Mouse (Mus musculus): ENCODE results near the gene Nmnat2. TPM values are rescaled to one million over a fixed set of nuclear protein-coding genes. Genes with fewer than 3 reads are reported as not detected.

The Nmnat2 gene
- polyA plus RNA-seq, 1 experiment from 2014 or later, result 99.6 TPM

DNA sequence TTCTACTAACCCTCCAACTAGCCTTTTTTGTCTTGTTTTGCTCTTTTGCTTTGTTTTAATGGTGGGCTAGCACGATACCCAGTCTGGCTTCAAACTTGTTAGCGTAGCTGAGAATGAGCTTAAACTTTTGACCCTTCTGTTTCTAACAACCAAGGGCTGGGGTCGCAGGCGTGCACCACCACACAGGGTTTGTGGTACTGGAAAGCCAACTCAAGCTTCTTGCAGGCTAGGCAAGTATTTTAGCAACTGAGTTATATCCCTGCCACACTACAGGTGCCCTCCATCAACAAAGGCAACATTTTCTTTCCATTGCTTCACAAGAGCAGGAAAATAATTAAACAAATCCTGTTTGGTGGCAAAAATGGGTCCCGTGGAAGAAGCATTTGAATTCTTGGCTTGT, 18.6 kb downstream of the Nmnat2 start:
- 0 out of 2 replicates have a peak, but pooled peaks have one; percentile 2 for ATAC-seq (ENCODE audit: low read depth)
- H3K27me3 ChIP-seq (ENCODE audit: control insufficient read depth, insufficient read depth, low read length), result no peaks in the 10 kb centered on the region
- peak overlapping the region; percentile 34; the same call in 1 of the 2 replicates for H3K27ac ChIP-seq (ENCODE audit: low read depth, low read length)

GRCm38 (mm10) chr1:152973861-152974260, 19.1 kb downstream of the Nmnat2 start:
- H3K36me3 ChIP-seq (ENCODE audit: control insufficient read depth, insufficient read depth, low read length), result no peaks in the 10 kb centered on the region
- no peaks in the 10 kb centered on the region for H3K27me3 ChIP-seq (ENCODE audit: control insufficient read depth, insufficient read depth, low read length)
- ATAC-seq (ENCODE audit: low read depth), result no peak
- H3K27ac ChIP-seq (ENCODE audit: low read depth, low read length), result no peak overlapping the region
- H3K4me2 ChIP-seq (ENCODE audit: low read depth, low read length), result no peak overlapping the region
- H3K4me1 ChIP-seq (ENCODE audit: control insufficient read depth, insufficient read depth, low read length), result peaks cover 17% of the 10 kb centered on the region; the same call in 1 of the 2 replicates
- no peak overlapping the region for H3K4me3 ChIP-seq (ENCODE audit: low read depth, low read length)
- WGBS, result 10% methylated on average over 4 of the region's 4 CpGs
- H3K9me3 ChIP-seq (ENCODE audit: control insufficient read depth, low read length), result no peaks in the 10 kb centered on the region
- no peak overlapping the region for H3K9ac ChIP-seq (replicated peaks; ENCODE audit: low read depth, low read length)

More for the DNA sequence above, 18.6 kb downstream of the Nmnat2 start:
- Histone ChIP-seq H3K4me3 (ENCODE audit: low read depth, low read length) (no peak overlapping the region), H3K4me1 (ENCODE audit: control insufficient read depth, insufficient read depth, low read length) (peaks cover 17% of the 10 kb centered on the region; the same call in 1 of the 2 replicates), H3K9ac (replicated peaks; ENCODE audit: low read depth, low read length) (no peak overlapping the region), H3K36me3 (ENCODE audit: control insufficient read depth, insufficient read depth, low read length) (no peaks in the 10 kb centered on the region), H3K9me3 (ENCODE audit: control insufficient read depth, low read length) (no peaks in the 10 kb centered on the region), H3K4me2 (ENCODE audit: low read depth, low read length) (no peak overlapping the region)
- WGBS, result 13% methylated on average over 5 of the region's 5 CpGs

- 73% methylated on average over 3 of the region's 3 CpGs for WGBS
- no peak for ATAC-seq (ENCODE audit: low read depth)
- Histone ChIP-seq H3K4me3 (ENCODE audit: low read depth, low read length) (no peak overlapping the region), H3K36me3 (ENCODE audit: control insufficient read depth, insufficient read depth, low read length) (no peaks in the 10 kb centered on the region), H3K9me3 (ENCODE audit: control insufficient read depth, low read length) (no peaks in the 10 kb centered on the region), H3K4me1 (ENCODE audit: control insufficient read depth, insufficient read depth, low read length) (peaks cover 17% of the 10 kb centered on the region; the same call in 1 of the 2 replicates), H3K4me2 (ENCODE audit: low read depth, low read length) (no peak overlapping the region), H3K27me3 (ENCODE audit: control insufficient read depth, insufficient read depth, low read length) (no peaks in the 10 kb centered on the region), H3K27ac (ENCODE audit: low read depth, low read length) (no peak overlapping the region), H3K9ac (replicated peaks; ENCODE audit: low read depth, low read length) (no peak overlapping the region)
Observed at GRCm38 (mm10) chr1:152975144-152975543, 20.4 kb downstream of the Nmnat2 start.

DNA sequence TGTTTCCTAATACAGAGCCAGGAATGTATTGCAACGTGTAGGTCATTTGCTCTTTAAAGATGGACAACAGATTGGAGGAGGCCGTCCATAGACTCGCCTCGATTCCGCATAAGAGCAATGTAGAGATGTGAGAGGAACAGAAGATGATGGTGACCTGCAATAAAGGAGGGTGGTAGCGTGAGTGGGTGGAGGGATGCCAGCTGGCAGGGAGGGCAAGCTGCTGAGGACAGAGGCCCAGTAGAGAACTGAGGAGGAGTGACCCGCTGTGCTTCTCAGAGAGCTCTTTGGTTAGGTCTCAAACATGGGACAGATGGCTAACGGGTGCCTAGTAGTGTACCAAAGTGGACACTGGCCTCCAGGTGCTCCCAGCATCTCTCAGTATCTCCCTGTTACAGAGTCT, 23.9 kb downstream of the Nmnat2 start:
- H3K4me1 ChIP-seq (ENCODE audit: control insufficient read depth, insufficient read depth, low read length), result 0 out of 2 replicates have a peak, but pooled peaks cover 3% of the 10 kb centered on the region
- no peak overlapping the region for H3K4me3 ChIP-seq (ENCODE audit: low read depth, low read length)
- H3K9me3 ChIP-seq (ENCODE audit: control insufficient read depth, low read length), result no peaks in the 10 kb centered on the region
- no peaks in the 10 kb centered on the region for H3K36me3 ChIP-seq (ENCODE audit: control insufficient read depth, insufficient read depth, low read length)
- no peak overlapping the region for H3K27ac ChIP-seq (ENCODE audit: low read depth, low read length)
- whole genome bisulfite sequencing, result 95% methylated on average over 8 of the region's 8 CpGs
- H3K9ac ChIP-seq (replicated peaks; ENCODE audit: low read depth, low read length), result no peak overlapping the region
- H3K4me2 ChIP-seq (ENCODE audit: low read depth, low read length), result no peak overlapping the region
- H3K27me3 ChIP-seq (ENCODE audit: control insufficient read depth, insufficient read depth, low read length), result no peaks in the 10 kb centered on the region
- ATAC-seq (ENCODE audit: low read depth), result no peak

DNA sequence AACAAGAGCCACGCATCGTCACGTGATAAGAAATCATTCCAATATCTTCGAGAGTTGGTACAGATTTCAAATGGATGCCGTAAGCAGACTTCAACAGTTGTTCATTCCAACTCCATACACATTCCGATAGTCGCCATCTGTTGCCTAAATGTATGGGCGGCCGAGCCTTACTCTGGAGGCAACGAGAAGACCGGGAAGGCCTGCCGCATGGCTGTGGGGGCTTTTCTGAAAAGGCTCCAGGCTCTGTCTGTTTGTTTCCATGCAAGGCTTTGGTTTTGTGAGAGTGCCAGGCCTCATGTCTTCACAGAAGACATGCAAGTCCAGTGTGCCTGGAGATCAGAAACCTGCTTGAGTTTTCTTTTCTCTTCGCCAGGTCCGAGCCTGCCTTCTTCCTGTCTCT, 28.6 kb downstream of the Nmnat2 start:
- no peaks in the 10 kb centered on the region for H3K27me3 ChIP-seq (ENCODE audit: control insufficient read depth, insufficient read depth, low read length)
- no peaks in the 10 kb centered on the region for H3K36me3 ChIP-seq (ENCODE audit: control insufficient read depth, insufficient read depth, low read length)
- no peak overlapping the region for H3K4me3 ChIP-seq (ENCODE audit: low read depth, low read length)
- no peak for ATAC-seq (ENCODE audit: low read depth)
- no peak overlapping the region for H3K27ac ChIP-seq (ENCODE audit: low read depth, low read length)
- H3K9ac ChIP-seq (replicated peaks; ENCODE audit: low read depth, low read length), result no peak overlapping the region
- 92% methylated on average over 14 of the region's 14 CpGs for WGBS
- no peak overlapping the region for H3K4me2 ChIP-seq (ENCODE audit: low read depth, low read length)
- no peaks in the 10 kb centered on the region for H3K9me3 ChIP-seq (ENCODE audit: control insufficient read depth, low read length)
- H3K4me1 ChIP-seq (ENCODE audit: control insufficient read depth, insufficient read depth, low read length), result no peaks in the 10 kb centered on the region

- Histone ChIP-seq H3K4me3 (ENCODE audit: low read depth, low read length) (no peak overlapping the region), H3K4me1 (ENCODE audit: control insufficient read depth, insufficient read depth, low read length) (no peaks in the 10 kb centered on the region), H3K36me3 (ENCODE audit: control insufficient read depth, insufficient read depth, low read length) (no peaks in the 10 kb centered on the region), H3K9ac (replicated peaks; ENCODE audit: low read depth, low read length) (no peak overlapping the region), H3K27me3 (ENCODE audit: control insufficient read depth, insufficient read depth, low read length) (no peaks in the 10 kb centered on the region), H3K4me2 (ENCODE audit: low read depth, low read length) (no peak overlapping the region), H3K27ac (ENCODE audit: low read depth, low read length) (no peak overlapping the region), H3K9me3 (ENCODE audit: control insufficient read depth, low read length) (no peaks in the 10 kb centered on the region)
- ATAC-seq (ENCODE audit: low read depth), result no peak
- WGBS, result 76% methylated on average over 3 of the region's 3 CpGs
Observed at GRCm38 (mm10) chr1:152986981-152987380, 32.2 kb downstream of the Nmnat2 start.

DNA sequence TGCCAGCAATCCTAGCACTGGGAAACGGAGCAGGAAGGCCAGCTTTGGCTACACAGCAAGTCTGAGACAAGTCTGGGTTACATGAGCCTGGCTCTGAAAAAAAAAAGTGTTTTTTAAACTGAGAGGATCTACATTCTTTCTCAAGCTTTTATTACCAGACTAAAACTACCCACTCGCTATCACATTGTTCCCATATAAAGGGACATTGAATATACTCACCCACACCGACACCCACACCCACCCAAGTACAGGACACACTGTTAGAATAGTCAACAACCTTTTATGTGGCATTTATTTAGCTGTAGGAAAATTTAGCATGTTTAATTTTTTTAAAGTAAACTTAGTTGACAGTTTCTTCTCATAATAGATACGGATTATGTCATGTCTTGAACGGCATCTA, 35.3 kb downstream of the Nmnat2 start:
- H3K9me3 ChIP-seq (ENCODE audit: control insufficient read depth, low read length), result no peaks in the 10 kb centered on the region
- H3K36me3 ChIP-seq (ENCODE audit: control insufficient read depth, insufficient read depth, low read length), result no peaks in the 10 kb centered on the region
- H3K4me2 ChIP-seq (ENCODE audit: low read depth, low read length), result no peak overlapping the region
- no peak for ATAC-seq (ENCODE audit: low read depth)
- no peak overlapping the region for H3K9ac ChIP-seq (replicated peaks; ENCODE audit: low read depth, low read length)
- H3K4me1 ChIP-seq (ENCODE audit: control insufficient read depth, insufficient read depth, low read length), result no peaks in the 10 kb centered on the region
- H3K27ac ChIP-seq (ENCODE audit: low read depth, low read length), result no peak overlapping the region
- H3K27me3 ChIP-seq (ENCODE audit: control insufficient read depth, insufficient read depth, low read length), result no peaks in the 10 kb centered on the region
- 83% methylated on average over 5 of the region's 5 CpGs for WGBS
- H3K4me3 ChIP-seq (ENCODE audit: low read depth, low read length), result no peak overlapping the region

DNA sequence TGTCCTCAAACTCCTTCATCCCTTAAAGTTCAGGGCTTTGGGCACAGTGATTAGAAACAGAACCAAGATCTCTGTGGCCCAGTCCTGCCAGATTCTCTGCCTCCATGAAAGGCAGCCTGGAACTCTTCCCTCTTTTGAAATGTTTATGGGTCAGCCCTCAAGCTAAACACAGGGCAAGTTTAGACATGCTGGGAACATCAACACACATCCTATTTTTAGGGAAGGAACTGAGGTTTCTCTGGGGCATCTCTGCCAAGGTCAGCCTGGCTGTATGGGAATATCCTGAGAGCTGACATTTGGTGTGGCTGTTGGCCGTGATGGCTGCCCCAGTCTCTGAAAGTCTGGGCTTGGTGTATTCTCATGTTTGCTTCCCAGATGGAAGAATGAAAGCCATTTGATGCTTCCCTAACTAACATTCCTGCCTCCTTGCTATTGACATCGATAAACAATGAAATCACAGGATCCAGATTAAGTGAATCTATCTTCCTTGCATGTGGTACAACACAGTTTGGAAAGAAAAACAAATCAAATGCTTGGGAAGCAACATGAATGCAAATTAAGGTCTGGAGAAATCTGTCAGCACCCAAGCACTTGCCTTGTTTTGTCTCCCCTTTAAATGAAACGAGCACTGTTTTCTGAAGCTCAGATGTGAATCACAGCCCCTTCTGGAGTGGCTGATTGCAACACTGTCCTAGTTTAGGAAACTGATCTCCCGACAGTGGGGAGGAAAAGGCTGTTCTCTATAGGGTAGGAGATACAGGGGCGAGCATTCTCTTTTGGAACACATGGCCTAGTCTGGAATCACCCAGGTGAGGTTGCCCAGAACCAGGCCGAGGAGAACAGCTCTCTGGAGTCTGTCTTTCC, 37.7 kb downstream of the Nmnat2 start:
- Histone ChIP-seq H3K4me2 (ENCODE audit: low read depth, low read length) (no peak overlapping the region), H3K27me3 (ENCODE audit: control insufficient read depth, insufficient read depth, low read length) (no peaks in the 10 kb centered on the region), H3K9ac (replicated peaks; ENCODE audit: low read depth, low read length) (no peak overlapping the region), H3K9me3 (ENCODE audit: control insufficient read depth, low read length) (no peaks in the 10 kb centered on the region), H3K36me3 (ENCODE audit: control insufficient read depth, insufficient read depth, low read length) (no peaks in the 10 kb centered on the region), H3K4me1 (ENCODE audit: control insufficient read depth, insufficient read depth, low read length) (no peaks in the 10 kb centered on the region), H3K4me3 (ENCODE audit: low read depth, low read length) (no peak overlapping the region), H3K27ac (ENCODE audit: low read depth, low read length) (no peak overlapping the region)
- WGBS, result 67% methylated on average over 6 of the region's 6 CpGs
- ATAC-seq (ENCODE audit: low read depth), result no peak

DNA sequence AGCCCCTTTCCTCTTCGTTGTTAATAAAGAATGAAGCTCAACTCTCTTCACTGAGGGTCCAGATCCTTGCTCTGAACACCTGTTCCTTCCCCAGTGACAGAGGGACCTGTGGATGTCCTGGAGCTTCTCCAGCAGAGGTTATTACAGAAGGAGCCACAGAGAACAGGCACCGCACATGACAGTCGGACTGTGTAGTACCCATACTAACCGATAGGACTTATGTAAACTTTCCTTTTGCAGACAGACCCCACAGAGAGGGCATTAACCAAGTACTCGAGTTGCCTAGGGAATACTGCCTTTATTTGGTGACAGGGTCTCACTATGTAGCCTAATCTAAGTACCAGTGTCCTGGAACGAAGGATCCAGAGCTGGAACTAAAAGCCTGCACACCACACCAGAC, 39.0 kb downstream of the Nmnat2 start:
- Histone ChIP-seq H3K4me2 (ENCODE audit: low read depth, low read length) (no peak overlapping the region), H3K27ac (ENCODE audit: low read depth, low read length) (no peak overlapping the region), H3K36me3 (ENCODE audit: control insufficient read depth, insufficient read depth, low read length) (no peaks in the 10 kb centered on the region), H3K4me3 (ENCODE audit: low read depth, low read length) (no peak overlapping the region), H3K9ac (replicated peaks; ENCODE audit: low read depth, low read length) (no peak overlapping the region), H3K4me1 (ENCODE audit: control insufficient read depth, insufficient read depth, low read length) (no peaks in the 10 kb centered on the region), H3K9me3 (ENCODE audit: control insufficient read depth, low read length) (no peaks in the 10 kb centered on the region), H3K27me3 (ENCODE audit: control insufficient read depth, insufficient read depth, low read length) (no peaks in the 10 kb centered on the region)
- ATAC-seq (ENCODE audit: low read depth), result no peak
- 85% methylated on average over 6 of the region's 6 CpGs for WGBS
